Mouse (Mus musculus) cerebellum, adult 11 months (tissue): Measurements from ENCODE around the gene Ldah.
"Not testable (repeated sequence)": the region's sequence is repeated elsewhere in the genome, so short reads cannot be mapped to it uniquely, and the experiment has no call there.

Source experiments
- DNase-seq: peaks from one replicate; pipeline ENCODE4 v3.0.0; 2022

Ldah gene

DNA sequence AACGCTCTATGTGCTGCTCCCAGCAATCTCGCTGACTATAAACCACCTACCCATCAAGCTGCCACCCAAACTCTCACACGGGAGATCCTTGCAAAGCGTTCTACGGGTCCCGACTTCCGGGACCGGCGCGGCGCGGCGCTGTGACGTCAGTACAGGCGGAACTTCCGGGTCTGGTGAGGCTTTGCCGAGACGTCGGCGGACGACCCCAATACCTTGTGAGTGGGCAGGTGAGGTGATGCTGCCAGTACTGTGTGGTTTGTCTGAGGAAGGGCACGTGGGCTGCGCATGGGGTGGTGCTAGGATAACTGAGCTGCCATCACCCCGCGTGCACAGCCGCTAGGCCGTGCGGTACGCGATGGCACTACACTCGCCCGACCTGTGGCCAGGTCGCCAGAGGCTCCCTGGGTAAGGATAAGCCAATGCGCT lies at the start of gene Ldah:
Gene Ldah (plus strand): TSS at position 130 of the 426 bp plus-strand sequence.
- DNase-seq, result peak; percentile 85

DNA sequence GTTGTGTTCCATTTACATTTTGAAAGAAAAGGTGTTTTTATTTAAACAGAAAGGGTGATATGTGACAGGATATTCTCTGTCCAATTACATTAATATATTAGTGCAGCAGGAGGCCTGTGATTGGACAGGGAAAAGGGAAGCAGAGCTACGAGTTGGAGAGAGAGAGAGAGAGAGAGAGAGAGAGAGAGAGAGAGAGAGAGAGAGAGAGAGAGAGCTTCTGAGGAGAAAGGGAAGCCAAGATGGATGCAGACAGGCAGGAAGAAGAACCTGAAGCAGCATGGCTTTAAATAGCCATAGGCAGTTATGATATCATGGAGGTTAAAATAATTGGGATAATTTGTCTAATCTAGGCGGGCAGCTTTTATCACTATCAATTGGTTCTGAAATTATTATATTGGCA lies 40.2 kb upstream of the Ldah start:
- DNase-seq, result no peak

DNA sequence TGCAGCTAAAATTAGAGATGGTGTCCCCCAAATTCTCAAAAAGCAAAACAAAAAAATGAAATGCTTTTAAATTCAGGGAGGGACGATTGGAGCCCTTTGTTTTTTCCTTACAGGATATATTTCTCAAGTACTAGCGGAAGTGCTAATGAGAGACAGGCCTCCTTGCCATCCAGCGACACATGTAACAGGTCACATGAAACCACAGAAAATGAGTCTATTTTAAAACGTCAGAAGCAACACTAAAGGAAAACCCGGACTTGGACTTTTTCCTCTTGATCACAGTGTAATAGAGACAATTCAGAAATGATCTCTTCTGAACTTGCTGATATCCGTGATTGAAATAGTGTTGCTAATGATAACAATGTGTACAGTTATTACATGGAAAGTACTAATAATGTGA lies 27.0 kb upstream of the Ldah start:
- no peak for DNase-seq

DNA sequence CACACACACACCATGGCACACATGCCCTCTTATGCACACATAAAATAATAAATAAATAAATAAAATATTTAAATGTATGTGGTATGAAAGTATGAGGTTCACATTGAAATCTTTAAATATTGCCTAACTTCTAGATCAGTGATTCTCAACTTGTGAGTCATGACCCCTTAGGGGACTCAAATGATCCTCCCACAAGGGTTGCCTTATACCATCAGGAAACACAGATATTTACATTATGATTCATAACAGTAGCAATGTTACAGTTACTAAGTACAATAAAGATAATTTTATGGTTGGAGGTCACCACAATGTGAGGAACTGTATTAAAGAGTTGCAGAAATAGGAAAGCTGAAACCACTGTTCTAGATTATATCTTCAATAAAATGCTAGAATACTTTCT lies 26.2 kb upstream of the Ldah start:
- no peak for DNase-seq

DNA sequence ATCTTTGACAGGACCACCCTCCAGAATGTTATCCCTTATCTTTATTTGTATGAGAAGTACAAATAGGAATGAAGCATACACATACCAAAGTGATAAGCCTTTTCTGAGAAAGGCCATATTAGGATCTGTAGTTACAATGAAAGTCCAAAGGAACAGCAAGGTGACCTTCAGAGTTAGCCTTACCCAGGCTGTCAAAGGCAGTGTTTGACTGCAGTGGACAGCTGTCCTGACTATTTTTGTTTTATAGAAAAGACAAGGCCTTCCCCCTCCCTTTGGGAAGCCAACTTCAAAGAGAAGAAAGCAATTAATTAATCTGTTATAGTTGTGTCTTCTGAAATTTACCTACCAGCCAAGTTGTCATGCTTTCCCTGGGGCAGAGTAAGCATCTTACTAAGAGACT lies 23.4 kb upstream of the Ldah start:
- DNase-seq, result no peak

DNA sequence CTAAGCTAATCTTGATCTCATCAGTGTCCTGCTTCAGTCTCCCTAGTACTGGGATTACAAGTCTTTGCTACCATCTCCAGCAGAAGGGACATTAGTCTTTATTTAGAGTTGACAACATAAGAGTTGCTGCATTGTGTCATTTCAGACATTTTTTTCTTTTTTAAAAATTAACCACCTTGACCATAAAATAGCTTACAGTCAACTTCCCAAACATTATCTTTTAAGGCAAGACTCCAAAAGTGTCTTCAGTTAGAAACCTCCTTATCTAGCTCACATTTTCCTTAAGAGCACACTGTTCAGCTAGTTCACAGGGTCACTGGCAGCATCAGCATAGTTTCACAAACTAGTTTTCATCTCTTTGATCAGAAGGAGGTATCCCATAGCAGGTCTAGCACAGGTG lies 19.7 kb upstream of the Ldah start:
- DNase-seq, result no peak

DNA sequence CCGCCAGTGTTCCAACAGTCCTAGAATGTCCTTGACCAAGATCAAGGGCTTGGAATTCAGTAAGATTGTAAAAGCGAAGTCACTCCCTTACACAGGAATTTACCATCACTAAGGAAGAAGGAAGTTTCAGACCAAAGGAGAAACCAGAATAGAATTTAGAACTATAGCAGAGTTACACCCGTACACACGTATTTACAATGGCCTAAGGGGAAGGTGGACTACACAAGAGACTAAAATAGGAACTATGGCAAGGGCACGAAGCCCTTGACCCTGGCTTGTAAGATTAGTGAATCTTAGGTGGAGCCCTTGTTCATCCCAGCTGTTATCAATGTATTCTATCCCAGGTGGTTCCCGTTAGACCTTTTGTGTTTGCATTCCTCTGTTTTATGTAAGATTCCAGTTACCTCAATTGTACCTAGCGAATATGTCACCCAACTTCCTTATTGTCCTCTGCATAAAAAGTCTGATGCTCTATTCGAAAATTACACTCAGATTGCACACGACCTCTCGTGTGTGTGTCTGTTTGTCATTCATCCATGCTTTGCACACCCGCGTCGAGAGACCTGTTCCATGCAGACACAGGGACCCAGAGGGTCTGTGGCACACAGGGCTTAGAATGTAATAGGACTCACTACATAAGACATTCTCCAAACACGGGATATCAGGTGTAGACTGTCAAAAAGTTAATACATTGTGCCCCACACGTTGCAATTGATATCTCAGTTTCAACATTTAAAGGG lies 18.9 kb upstream of the Ldah start:
- not testable (repeated sequence) for DNase-seq

DNA sequence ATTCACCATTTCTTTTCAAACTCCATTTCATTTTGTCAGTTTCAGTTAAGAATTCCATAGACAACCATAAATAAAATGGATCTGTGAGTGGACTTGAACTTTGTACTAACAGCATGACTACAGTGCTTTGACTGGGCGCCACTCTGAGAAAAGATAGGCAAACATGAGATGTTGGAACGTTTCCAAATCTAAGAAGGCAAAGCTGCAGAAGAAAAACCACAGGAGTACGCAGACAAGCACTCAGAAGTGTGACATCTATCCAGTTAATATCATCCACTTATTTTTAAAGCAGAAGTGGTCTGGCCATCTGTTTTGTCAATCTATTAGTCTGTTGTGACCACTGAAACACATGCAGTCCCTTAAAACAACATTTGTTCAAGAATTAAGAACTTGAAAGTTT lies 18.2 kb upstream of the Ldah start:
- DNase-seq, result no peak

DNA sequence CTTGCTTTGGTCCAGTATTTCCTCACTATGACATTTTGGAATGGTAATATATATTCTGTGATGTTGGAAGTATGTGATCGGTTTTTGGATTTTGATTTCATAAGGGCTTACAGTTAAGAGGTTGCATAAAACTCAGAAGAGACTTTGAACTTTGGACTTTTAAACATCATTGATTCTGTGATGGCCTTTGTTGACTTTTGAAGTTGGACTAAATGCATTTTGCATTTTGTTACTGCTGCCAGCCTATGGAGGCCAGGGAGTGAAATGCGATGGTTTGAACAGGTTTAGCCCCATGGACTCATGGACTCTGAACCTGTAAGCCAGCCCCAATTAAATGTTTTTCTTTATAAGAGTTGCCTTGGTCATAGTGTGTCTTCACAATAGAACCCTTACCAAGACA lies 2.2 kb upstream of the Ldah start:
- DNase-seq, result no peak

DNA sequence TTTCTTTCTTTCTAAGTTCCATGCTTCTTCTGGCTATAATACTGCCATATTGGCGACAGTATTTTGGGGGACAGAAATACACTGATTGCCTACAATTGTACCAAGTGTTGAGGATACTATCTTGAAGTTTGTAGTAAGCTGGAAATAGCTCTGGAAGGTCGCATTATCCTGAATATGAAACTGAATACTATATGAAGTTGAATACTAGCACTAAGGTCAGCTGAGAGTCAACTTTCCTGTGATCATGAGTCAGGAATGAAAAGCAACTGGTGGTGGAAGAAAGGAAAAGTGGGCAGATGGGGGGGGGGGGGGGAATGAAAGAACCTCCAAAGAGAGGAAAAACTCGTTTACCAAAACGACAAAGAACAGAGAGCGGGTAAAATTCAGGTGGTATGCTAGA lies 329 bp upstream of the Ldah start:
- no peak for DNase-seq

DNA sequence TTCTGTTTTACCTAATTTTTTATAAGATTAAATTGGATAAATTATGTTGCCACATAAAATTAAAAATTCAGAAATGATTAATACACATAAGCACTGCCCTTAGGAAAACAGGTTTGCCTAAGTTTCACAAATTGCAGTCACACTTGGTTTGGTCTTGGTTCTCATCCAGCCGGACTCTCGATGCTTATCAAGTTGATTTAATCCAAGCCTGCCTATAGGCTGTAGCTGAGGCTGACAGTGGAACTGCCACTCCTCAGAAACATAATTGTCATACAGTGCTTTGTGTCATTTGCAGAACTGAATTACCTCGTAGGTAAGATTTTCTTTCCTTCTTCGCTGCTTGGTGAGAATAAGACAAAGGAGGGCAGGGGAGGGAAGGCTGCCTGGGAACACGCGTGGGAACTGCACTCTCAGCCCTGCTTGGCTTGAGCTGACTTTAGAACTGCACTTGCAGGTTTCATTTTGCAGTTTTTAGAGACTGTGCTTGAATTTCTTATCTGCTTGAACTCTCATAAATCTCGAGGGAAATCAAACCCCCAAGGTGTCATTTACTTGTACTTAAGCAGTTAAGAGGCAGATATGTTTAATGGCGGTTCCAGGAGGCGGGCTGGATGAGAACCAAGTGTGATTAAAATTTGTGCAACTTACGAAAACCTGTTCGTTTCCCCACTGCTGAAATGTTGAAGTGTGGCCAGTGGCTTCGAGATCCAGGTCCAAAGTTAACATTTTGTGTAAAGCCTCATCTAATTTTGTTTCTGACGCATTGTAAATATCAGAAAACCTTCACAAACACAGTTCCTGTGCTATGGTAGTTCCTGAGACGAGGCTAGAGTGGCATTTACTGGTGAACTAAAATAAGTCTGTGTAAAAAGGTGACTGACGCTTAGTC lies 8.7 kb downstream of the Ldah start:
- DNase-seq, result no peak

DNA sequence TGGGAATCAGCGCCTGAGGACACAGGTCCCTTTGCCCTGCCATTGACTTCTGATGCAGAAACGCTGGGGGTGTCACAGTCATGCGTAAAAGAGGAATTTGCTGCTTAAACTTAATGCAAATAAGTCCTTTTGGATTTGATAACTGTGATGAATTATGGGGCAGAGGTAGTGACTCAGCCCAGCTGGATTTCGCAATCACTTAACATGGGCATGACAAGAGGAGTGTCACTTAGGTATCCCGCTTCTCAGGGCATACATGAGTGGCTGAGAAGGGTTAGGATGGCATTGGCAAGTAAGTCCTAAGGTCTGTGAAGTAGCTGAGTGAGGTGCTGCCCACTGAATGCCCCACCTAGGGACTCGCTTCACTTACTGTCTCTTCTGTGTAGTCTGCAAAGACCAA lies 15.1 kb downstream of the Ldah start:
- DNase-seq, result no peak

DNA sequence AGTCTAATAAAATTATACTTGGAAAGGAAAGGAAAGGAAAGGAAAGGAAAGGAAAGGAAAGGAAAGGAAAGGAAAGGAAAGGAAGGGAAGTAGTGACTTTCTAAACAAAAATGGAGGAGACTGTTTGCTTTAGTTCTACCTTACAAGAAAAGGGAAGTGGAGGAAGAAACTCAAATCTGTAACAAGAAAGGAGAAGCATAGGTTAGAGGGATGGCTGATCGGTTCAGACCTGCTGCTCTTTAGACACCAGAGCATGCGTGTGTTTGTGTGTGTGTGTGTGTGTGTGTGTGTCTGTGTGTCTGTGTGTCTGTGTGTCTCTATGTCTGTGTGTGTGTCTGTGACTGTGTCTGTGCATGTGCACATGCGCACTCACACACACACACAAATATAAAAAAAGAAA lies 23.2 kb downstream of the Ldah start:
- DNase-seq, result no peak

DNA sequence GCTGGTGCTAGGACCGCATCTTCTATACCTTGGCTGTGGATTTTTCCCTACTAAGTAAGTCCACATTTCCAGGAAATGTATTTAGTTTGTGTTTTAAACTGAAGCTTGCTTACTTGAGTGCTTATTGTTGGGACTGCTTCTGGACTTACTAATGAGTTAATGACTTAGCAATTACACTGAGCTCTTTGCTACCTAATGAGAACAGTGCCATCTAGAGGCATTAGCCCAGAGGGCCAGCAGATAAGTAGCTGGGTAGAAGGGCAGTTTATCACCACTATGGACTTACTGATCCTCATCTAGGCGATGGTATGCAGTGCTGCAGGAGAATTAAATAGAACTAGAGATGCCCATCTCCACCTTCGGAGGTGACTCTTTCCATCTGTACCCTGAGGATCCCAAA lies 24.8 kb downstream of the Ldah start:
- peak; percentile 4 for DNase-seq

DNA sequence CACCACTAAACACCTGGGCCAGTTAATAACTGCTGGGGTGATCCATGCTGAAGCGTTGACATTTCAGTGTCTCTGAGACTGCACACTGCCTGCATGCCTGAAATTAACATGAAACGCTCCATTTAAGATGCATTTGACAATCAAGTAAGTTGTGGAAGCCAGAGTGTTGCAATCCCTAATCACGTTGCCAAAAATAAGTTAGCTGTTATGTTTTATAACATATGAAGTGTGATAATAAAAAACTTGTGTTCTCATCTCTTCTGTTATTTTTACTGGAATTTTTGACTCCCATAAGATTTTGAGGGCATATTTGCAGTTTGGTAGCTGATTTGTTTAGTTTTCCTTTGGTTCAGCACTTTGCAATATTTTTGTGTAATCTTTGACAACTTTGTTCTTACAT lies 34.3 kb downstream of the Ldah start:
- DNase-seq, result no peak

DNA sequence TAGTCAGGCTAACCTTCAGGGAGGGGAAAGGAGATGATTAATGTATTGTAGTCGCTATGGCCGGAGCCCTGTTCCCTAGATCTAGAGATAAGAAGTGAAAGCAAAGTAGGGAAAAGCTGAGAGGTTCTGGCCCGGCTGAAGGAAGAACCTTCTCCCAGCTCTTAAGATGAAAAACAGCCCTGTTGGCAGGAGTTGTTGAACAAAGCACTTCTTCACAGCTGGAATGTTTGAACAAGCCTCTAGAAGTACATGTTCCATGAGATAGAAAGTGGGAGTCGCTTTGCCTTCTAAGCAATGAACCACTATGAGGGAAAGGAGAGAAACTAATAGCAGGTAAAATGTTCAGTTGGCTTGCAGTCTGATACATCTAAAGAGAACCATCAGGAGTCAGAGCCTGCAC lies 36.8 kb downstream of the Ldah start:
- DNase-seq, result no peak

DNA sequence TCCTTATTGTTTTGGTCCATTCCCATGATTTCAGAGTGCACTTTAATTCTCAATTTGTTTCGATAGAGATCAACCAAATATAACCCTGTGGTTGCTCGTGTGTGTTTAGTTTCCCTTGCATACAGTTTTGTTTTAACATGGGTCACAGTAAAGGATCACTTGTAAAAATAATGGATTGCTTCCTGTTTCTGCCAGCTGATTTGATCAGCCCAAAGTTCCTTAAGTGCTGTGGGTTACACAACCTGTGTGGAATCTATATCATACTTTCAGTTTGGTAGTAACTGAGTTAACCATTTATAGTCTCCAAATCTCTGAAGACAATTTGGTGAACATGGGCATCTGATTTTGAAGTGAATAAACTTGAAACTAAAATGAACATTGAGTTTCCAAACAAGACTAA lies 52.4 kb downstream of the Ldah start:
- no peak for DNase-seq

DNA sequence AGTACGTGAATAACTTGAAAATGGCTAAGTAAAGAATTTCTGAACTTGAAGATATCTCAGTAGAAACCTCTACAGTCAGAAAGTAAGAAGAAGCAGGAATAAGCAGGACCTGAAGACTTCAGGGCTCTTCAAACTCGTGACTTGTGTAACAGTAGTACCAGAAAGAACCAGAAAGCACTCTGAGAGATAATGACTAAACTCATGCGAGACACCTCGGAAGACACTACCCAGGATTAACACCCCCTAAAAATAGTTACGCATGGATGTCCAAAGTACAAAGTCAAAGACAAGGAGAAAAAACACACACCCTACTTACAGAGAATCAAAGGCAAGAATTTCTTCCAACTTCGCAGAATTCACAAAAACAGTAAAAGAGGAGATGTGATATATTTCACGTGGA lies 58.4 kb downstream of the Ldah start:
- DNase-seq, result no peak

DNA sequence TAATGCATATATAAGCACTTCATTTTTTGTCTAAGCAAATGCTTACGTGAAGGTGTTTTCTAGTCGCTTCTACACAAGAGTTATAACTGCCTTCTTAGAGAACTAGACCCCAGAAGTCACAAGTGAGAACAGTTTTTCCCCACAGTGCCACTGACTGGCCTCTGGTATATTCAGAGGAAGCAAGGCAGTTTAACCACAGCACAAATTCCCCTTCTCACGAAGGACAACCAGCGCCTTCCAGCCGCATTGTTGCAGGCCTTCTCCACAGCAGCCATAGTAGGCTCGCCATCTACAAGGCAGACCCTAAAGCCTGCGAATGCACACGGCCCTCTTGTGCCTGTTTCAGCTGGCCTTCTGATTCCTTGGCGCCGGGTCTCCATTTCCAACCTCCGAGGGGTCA lies 61.7 kb downstream of the Ldah start:
- DNase-seq, result no peak

DNA sequence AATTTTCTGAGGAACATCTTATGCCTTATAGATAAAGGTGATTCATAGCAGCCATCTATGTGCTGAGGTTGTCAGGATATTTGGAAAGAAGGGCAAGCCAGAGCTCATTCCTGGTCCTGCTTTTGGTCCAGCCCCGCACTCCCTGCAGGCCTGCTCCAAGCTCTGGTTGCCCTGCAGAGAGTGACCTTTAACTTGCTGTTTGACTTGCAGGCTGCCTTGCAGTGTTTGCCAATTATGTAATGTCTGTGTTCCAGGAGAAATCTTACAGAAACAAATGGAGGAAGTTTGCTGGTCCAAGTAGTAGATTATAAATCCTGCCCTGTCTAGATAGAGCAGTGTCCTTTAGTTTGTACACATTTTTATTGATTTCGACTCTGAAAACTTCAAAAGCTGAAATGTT lies 63.5 kb downstream of the Ldah start:
- no peak for DNase-seq

DNA sequence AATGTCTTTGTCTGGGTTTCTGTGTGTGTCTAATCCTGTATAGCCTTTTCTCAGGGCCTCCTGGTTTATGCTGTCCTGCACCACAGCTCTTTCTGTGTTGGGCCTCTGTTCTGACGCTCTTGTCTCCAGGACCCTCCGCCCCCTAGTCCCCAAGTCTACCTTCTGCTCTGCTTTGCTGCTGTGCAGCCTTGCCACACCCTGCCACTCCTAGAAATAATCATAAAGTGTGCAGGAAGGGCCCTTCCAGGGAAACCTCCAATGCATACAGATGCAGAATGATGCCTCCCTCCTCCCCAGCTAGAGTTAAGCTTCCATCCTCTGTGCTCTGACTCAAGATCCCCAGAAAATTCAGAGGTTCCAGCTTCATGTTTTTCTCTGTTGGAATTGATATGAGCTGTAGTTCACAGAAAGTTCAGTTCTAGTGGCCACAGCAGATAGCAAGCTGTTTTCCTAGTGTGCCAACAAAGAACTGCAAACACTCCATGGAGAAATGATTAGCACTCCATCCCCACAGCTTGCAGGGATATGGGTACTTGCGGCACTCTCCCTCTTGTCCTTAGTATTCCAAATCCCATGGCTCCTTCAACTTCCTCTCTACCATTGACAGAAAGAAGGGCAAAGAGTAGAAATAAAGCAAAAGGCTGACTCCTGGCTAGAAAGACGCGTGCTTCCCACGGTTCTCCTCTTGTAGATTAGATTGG lies 65.7 kb downstream of the Ldah start:
- no peak for DNase-seq

DNA sequence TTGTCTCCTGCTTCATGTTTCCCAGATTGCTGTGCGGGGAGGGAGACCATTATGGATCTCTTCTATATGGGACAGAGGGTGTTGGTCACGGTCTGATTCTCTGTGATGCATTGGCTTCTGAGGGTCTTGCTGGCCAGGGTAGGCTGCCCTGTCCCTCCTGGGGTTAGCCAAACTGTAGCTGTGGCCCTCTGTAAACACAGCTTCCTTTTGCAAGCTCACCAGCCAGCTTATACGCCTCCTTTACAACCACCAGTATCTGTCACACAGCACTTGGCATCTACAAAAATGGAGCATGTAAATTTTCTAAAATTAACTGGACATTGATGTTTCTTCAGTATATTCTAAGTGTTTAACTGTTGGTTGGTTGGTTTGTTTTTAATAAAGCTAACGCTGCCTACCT lies 67.5 kb downstream of the Ldah start:
- no peak for DNase-seq

DNA sequence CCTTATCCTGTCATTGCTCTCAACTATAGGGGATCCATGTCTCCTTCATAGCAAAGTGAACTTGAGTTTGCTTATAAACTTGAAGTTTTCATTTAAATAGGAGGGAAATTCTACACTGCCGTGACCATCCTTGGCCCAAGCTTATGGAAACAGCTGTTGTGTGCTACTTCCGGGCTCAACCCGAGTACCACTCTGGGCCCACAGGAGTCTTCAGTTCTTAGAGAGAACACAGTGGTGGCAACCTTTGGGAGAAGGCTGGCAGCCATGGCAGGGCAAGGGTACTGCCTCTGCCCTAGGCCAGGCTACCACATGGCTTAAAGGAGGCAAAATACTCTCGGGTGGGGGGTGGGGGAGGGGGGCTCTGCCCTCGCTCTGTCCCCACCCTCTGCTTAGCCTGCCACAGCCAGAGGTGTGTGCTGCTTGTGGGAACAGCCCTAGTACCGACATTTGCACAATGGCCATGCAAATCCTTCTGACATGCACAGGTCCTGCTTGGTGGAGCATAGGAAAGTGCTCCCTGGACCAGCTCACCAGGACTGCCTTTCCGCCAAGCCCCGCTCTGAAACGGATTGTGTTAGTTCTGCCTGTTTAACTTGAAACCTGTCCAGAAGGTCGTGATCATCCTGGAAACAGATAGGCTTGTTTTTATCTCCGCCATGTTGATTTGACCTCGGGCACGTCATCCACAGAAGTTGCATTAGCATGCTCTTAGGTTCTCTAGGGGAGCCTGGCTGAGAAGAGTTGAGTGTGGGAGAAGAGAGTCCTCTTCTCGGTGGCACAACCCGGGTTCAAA lies 73.5 kb downstream of the Ldah start:
- DNase-seq, result no peak
